Mouse (Mus musculus): ENCODE measurements around the gene Ppp2r3c.

DNA sequence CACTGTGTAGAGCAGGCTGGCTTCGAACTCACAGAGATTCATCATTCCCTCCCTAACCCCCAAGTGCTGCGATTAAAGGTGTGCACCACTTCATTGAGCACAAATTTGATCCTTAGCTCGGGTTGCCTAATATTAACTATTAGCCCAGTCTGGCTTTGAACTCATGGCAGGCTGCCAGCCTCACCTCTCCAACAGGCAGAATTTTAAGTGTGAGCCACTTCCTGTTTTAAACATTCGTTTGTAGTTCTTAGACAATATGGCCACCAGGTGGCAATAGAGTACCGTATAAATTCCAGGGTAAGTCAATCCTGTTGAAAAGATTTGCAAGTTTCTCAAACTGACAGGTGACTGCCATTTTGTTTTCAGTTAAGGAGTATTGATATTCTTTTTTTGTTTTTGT, 12.4 kb upstream of the Ppp2r3c start:
- TF ChIP-seq POLR2A (IDR thresholded peaks at IDR 0.05; ENCODE audit: insufficient read depth, low read length) (no peak), CTCF (IDR thresholded peaks at IDR 0.05; ENCODE audit: low read depth, low read length) (no peak)

Data from ES-Bruce4 (cell line).